Mouse (Mus musculus): ENCODE data around the gene Tex44. TPM values are rescaled to one million over a fixed set of nuclear protein-coding genes. Genes with fewer than 3 reads are reported as not detected.

The Tex44 gene
- polyA plus RNA-seq (2015; fragmentation: Nextera tagmentation; extraction: Ambion mirVana): not detected in 2 replicates

DNA sequence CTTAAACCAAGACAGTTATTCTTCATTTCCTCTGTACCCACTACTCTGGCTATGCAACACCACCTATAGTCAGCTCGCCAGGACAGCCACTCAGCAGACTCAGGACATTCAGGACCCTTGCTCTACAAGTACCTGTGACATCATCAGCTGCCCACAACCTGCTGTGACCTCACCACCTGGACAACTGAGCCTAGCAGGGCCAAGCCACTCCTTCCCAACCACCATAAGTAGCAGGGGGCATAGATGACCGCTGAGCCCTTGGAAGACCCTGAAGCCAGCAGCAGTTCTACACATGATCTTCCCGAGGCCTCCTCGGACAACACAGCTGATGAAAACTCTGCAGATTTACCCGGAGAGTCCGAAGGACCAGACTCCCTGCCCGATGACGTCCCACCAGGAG lies at the start of gene Tex44, which contains the start of gene Nmur1:
Tex44 (plus strand) TSS at position 202 of the 400 bp plus-strand sequence.
Nmur1 (minus strand) TSS at position 101 of the 400 bp plus-strand sequence.
- H3K4me3 ChIP-seq (ENCODE audit: low read depth, low read length): no peak within 1 kb of the TSS
- H3K4me1 ChIP-seq (ENCODE audit: insufficient read depth, low read depth, low read length): no peaks in the 10 kb centered on the region
- whole genome bisulfite sequencing: 86% methylated on average over 8 of the region's 8 CpGs
- no peaks in the 10 kb centered on the region for H3K27me3 ChIP-seq (replicated peaks; ENCODE audit: insufficient read depth, low read length)
- ATAC-seq (no peak), DNase-seq (ENCODE audit: low spot score) (no peak)
- H3K27ac ChIP-seq (ENCODE audit: low read length): no peak within 1 kb of the TSS
- no peak within 1 kb of the TSS for H3K9ac ChIP-seq (replicated peaks; ENCODE audit: low read depth)
- TF ChIP-seq EP300 (IDR thresholded peaks at IDR 0.05): no peak
- no peak for TF ChIP-seq CTCF (IDR thresholded peaks at IDR 0.05)
- no peaks in the 10 kb centered on the region for H3K9me3 ChIP-seq (ENCODE audit: low read length)
- no peak within 1 kb of the TSS for H3K4me2 ChIP-seq (replicated peaks; ENCODE audit: low read depth, low read length)
- no peaks in the 10 kb centered on the region for H3K36me3 ChIP-seq (ENCODE audit: insufficient read depth, low read length)

DNA sequence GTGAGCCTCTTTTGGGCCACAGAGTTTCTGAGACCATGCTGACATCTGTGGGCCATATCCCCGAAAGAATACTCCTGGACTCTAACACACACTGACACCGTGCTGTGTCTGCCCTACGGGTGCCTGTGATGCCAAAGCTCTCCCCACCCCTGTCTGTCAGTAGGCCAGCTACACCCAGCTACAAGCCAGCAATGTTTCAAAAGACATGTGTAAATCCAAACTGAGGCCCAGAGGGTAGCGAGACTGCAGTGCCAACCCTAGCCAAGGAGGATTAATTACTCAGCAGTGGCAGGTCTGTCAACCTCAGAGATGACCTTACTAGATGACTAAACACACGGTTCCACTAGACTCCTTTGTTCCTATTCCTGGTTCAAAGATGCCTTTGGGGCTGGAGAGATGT lies 49.8 kb upstream of the Tex44 start:
- 72% methylated on average over 5 of the region's 5 CpGs for WGBS
- no peak overlapping the region for H3K4me2 ChIP-seq (replicated peaks; ENCODE audit: low read depth, low read length)
- H3K27ac ChIP-seq (ENCODE audit: low read length): no peak overlapping the region
- no peak for TF ChIP-seq EP300 (IDR thresholded peaks at IDR 0.05)
- TF ChIP-seq CTCF (IDR thresholded peaks at IDR 0.05): no peak
- H3K4me1 ChIP-seq (ENCODE audit: insufficient read depth, low read depth, low read length): no peaks in the 10 kb centered on the region
- H3K4me3 ChIP-seq (ENCODE audit: low read depth, low read length): no peak overlapping the region
- H3K9me3 ChIP-seq (ENCODE audit: low read length): no peaks in the 10 kb centered on the region
- H3K27me3 ChIP-seq (replicated peaks; ENCODE audit: insufficient read depth, low read length): no peaks in the 10 kb centered on the region
- no peaks in the 10 kb centered on the region for H3K36me3 ChIP-seq (ENCODE audit: insufficient read depth, low read length)
- no peak overlapping the region for H3K9ac ChIP-seq (replicated peaks; ENCODE audit: low read depth)
- ATAC-seq: no peak
- no peak for DNase-seq (ENCODE audit: low spot score)

DNA sequence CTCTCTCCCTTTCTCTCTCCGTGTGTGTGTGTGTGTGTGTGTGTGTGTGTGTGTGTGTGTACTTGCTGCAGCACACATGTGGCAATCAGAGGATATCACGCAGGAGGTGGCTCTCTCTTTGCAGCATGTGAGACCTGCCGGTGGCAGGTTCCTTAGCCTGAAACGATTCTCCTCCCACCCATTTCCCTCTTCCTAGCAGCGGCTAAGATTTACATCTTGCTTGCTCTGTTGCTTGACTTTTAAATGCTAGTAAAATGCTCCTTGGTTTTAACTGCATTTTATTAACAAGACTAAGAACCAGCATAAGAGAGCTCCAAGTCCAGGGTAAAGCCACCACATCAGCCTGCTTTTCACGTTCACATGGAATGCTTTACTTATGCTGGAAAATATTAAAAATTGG lies 47.5 kb upstream of the Tex44 start:
- no peak for TF ChIP-seq EP300 (IDR thresholded peaks at IDR 0.05)
- TF ChIP-seq CTCF (IDR thresholded peaks at IDR 0.05): no peak
- H3K36me3 ChIP-seq (ENCODE audit: insufficient read depth, low read length): no peaks in the 10 kb centered on the region
- no peak overlapping the region for H3K27ac ChIP-seq (ENCODE audit: low read length)
- DNase-seq (ENCODE audit: low spot score) (no peak), ATAC-seq (no peak)
- WGBS: 32% methylated on average over 5 of the region's 6 CpGs
- H3K4me2 ChIP-seq (replicated peaks; ENCODE audit: low read depth, low read length): no peak overlapping the region
- no peak overlapping the region for H3K9ac ChIP-seq (replicated peaks; ENCODE audit: low read depth)
- H3K4me3 ChIP-seq (ENCODE audit: low read depth, low read length): no peak overlapping the region
- no peaks in the 10 kb centered on the region for H3K4me1 ChIP-seq (ENCODE audit: insufficient read depth, low read depth, low read length)
- H3K9me3 ChIP-seq (ENCODE audit: low read length): no peaks in the 10 kb centered on the region
- no peaks in the 10 kb centered on the region for H3K27me3 ChIP-seq (replicated peaks; ENCODE audit: insufficient read depth, low read length)

DNA sequence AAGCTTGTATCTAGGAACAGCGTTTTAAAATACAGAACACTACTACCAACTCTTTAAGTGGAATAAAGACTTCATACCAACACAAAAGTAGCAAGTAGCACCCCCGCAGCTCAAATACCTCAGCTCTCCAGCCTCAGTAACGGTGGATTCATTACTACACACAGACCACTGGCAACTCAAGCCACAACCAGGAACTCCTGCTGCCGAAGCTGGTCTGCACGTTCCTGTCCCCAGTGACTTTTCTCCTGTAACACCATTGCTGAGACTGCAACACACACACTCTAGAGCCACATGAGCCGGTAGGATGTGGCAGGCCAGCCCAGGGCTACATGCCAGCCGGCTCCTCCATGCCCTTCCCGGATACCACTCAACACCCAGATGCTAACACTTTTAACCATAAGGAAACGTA lies 47.0 kb upstream of the Tex44 start:
- TF ChIP-seq EP300 (IDR thresholded peaks at IDR 0.05): no peak
- no peak for TF ChIP-seq CTCF (IDR thresholded peaks at IDR 0.05)
- WGBS: 47% methylated on average over 9 of the region's 9 CpGs
- Histone ChIP-seq H3K27me3 (replicated peaks; ENCODE audit: insufficient read depth, low read length) (no peaks in the 10 kb centered on the region), H3K27ac (ENCODE audit: low read length) (no peak overlapping the region), H3K4me2 (replicated peaks; ENCODE audit: low read depth, low read length) (no peak overlapping the region), H3K9me3 (ENCODE audit: low read length) (no peaks in the 10 kb centered on the region), H3K36me3 (ENCODE audit: insufficient read depth, low read length) (no peaks in the 10 kb centered on the region), H3K4me3 (ENCODE audit: low read depth, low read length) (no peak overlapping the region), H3K4me1 (ENCODE audit: insufficient read depth, low read depth, low read length) (no peaks in the 10 kb centered on the region), H3K9ac (replicated peaks; ENCODE audit: low read depth) (no peak overlapping the region)
- DNase-seq (ENCODE audit: low spot score) (peak; percentile 36), ATAC-seq (no peak)

DNA sequence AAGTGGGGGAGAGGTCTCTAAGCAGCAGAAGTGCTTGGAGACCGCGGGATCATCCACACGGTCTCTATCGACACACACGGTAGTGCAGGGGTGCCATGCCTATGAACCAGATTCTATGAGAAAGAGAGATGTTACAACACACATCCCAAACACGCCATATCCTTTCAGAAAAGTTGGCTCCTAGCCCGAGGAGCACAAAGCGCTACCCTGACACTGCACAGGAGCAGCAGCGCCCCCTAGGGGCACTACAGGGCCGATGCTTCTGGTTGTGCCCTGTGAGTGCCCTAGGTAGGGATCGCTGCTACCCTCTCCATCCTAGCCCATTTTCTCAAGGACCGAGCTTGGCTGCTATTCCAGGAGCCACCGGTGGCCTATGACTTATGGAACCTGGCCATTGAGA lies 45.1 kb upstream of the Tex44 start:
- ATAC-seq: peak; percentile 72
- Histone ChIP-seq H3K9me3 (ENCODE audit: low read length) (no peaks in the 10 kb centered on the region), H3K27ac (ENCODE audit: low read length) (no peak overlapping the region), H3K27me3 (replicated peaks; ENCODE audit: insufficient read depth, low read length) (no peaks in the 10 kb centered on the region), H3K9ac (replicated peaks; ENCODE audit: low read depth) (no peak overlapping the region), H3K4me1 (ENCODE audit: insufficient read depth, low read depth, low read length) (no peaks in the 10 kb centered on the region), H3K4me3 (ENCODE audit: low read depth, low read length) (no peak overlapping the region), H3K4me2 (replicated peaks; ENCODE audit: low read depth, low read length) (peak overlapping the region; percentile 35; the same call in 1 of the 2 replicates), H3K36me3 (ENCODE audit: insufficient read depth, low read length) (no peaks in the 10 kb centered on the region)
- peak; percentile 94 for DNase-seq (ENCODE audit: low spot score)
- WGBS: 17% methylated on average over 13 of the region's 13 CpGs
- peak; percentile 91 for TF ChIP-seq CTCF (IDR thresholded peaks at IDR 0.05)
- TF ChIP-seq EP300 (IDR thresholded peaks at IDR 0.05): no peak

DNA sequence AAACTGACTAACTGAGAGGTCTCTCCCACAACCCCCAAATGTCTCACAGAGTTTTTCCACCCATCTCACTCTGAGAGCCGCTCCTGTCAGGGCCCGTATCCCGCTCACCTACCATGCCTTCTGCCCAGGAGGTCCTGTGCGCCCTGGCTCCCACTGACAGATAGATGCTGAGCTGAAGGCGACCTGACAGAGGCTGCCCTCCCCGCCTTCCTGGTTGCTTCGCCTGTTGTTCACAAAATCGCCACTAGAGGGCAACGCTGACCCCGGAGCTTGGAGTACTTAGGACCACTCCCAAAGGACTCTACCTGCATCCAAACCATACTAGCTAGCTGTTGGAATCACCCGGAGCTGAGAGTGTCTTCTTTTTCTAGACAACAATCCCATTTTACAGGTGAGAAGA lies 36.9 kb upstream of the Tex44 start:
- DNase-seq (ENCODE audit: low spot score) (peak; percentile 63), ATAC-seq (peak; percentile 55)
- Histone ChIP-seq H3K9me3 (ENCODE audit: low read length) (no peaks in the 10 kb centered on the region), H3K4me1 (ENCODE audit: insufficient read depth, low read depth, low read length) (no peaks in the 10 kb centered on the region), H3K9ac (replicated peaks; ENCODE audit: low read depth) (no peak overlapping the region), H3K27me3 (replicated peaks; ENCODE audit: insufficient read depth, low read length) (0 out of 2 replicates have a peak, but pooled peaks cover 3% of the 10 kb centered on the region), H3K4me3 (ENCODE audit: low read depth, low read length) (no peak overlapping the region), H3K27ac (ENCODE audit: low read length) (no peak overlapping the region), H3K4me2 (replicated peaks; ENCODE audit: low read depth, low read length) (no peak overlapping the region), H3K36me3 (ENCODE audit: insufficient read depth, low read length) (no peaks in the 10 kb centered on the region)
- TF ChIP-seq CTCF (IDR thresholded peaks at IDR 0.05) (peak; percentile 92), EP300 (IDR thresholded peaks at IDR 0.05) (no peak)
- WGBS: 3% methylated on average over 11 of the region's 11 CpGs

DNA sequence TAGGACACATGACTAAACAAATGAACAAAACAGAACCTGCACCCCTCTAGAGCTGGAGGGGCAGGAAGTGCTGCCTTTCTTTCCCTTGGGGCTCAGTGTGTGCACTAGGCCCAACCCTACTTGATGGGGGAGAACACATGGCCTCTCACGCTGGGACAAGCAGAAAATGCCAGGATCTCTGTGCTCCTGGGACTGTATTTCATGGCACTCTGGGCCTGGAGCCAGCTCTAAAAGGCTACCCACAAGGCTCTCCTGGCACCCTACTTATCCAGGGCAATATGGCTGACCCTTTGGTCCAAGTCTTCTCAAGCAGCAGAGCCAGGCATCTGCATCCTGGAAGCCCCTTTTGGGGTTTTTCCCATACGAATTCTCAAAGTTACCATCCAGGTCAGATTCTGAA lies 34.7 kb upstream of the Tex44 start:
- Histone ChIP-seq H3K4me1 (ENCODE audit: insufficient read depth, low read depth, low read length) (no peaks in the 10 kb centered on the region), H3K27me3 (replicated peaks; ENCODE audit: insufficient read depth, low read length) (0 out of 2 replicates have a peak, but pooled peaks cover 3% of the 10 kb centered on the region), H3K9ac (replicated peaks; ENCODE audit: low read depth) (no peak overlapping the region), H3K36me3 (ENCODE audit: insufficient read depth, low read length) (no peaks in the 10 kb centered on the region), H3K27ac (ENCODE audit: low read length) (no peak overlapping the region), H3K4me2 (replicated peaks; ENCODE audit: low read depth, low read length) (no peak overlapping the region), H3K4me3 (ENCODE audit: low read depth, low read length) (no peak overlapping the region), H3K9me3 (ENCODE audit: low read length) (no peaks in the 10 kb centered on the region)
- no peak for DNase-seq (ENCODE audit: low spot score)
- ATAC-seq: no peak
- TF ChIP-seq EP300 (IDR thresholded peaks at IDR 0.05): no peak
- no peak for TF ChIP-seq CTCF (IDR thresholded peaks at IDR 0.05)
- 65% methylated on average over 2 of the region's 2 CpGs for WGBS

All from lung, postnatal 0 days (tissue).